Mouse (Mus musculus) layer of hippocampus, adult 18-20 months (tissue): Measurements from ENCODE around the gene Usp36. TPM values are rescaled to one million over a fixed set of nuclear protein-coding genes. Genes with fewer than 3 reads are reported as not detected.
"Not testable (repeated sequence)": the region's sequence is repeated elsewhere in the genome, so short reads cannot be mapped to it uniquely, and the experiment has no call there.

Experiments
- DNase-seq, 2 experiments: peaks; one replicate each; pipeline ENCODE4 v3.0.0; 2022; ENCODE audit warnings: low spot score in 2 of 2
- long read RNA-seq: library from polyadenylated mRNA; stranded (forward); transcript quantifications from one replicate; pipeline ENCODE4 v2.0.0, GENCODE M21; 2021
- total RNA-seq, 2 experiments: library from RNA; stranded (reverse); gene quantifications; 2 replicates each; pipeline ENCODE4 v1.2.3; 2021

Usp36 gene
- total RNA-seq: 10 to 100 TPM; 25.7 to 28.3 TPM
- long read RNA-seq, full-length matches to known transcripts: 7 of 21 reads
- long read RNA-seq, partial matches to known transcripts: 6 of 21 reads
- long read RNA-seq, other reads (novel, unspliced or antisense): 8 of 21 reads

- DNase-seq: peak; percentile 100
Measured at GRCm38 (mm10) chr11:118289999-118290889, at the start of gene Usp36. TSS of gene Usp36 (minus strand) at chr11:118290244.

- DNase-seq: peak in 1 of 2 experiments; percentile 37
Measured at GRCm38 (mm10) chr11:118337491-118338168, 47.6 kb upstream of the Usp36 start.

GRCm38 (mm10) chr11:118333431-118333830 is 43.4 kb upstream of the Usp36 start:
- DNase-seq: no peak

- DNase-seq: no peak
Measured at GRCm38 (mm10) chr11:118332376-118332775, 42.3 kb upstream of the Usp36 start.

- peak; percentile 76 to 91 for DNase-seq
Measured at GRCm38 (mm10) chr11:118330777-118331176, 40.7 kb upstream of the Usp36 start.

- no peak for DNase-seq
Measured at GRCm38 (mm10) chr11:118330361-118330760, 40.3 kb upstream of the Usp36 start.

- DNase-seq: no peak
Measured at GRCm38 (mm10) chr11:118328947-118329346, 38.9 kb upstream of the Usp36 start.

GRCm38 (mm10) chr11:118328511-118328910 is 38.5 kb upstream of the Usp36 start:
- DNase-seq: no peak

GRCm38 (mm10) chr11:118326991-118327971 is 37.2 kb upstream of the Usp36 start:
- peak; percentile 83 to 92 for DNase-seq

GRCm38 (mm10) chr11:118326491-118326890 is 36.4 kb upstream of the Usp36 start:
- DNase-seq: no peak

- DNase-seq: no peak
Measured at GRCm38 (mm10) chr11:118324541-118324940, 34.5 kb upstream of the Usp36 start.

- DNase-seq: no peak
Measured at GRCm38 (mm10) chr11:118323974-118324373, 33.9 kb upstream of the Usp36 start.

GRCm38 (mm10) chr11:118322647-118323046 is 32.6 kb upstream of the Usp36 start:
- DNase-seq: no peak

- no peak for DNase-seq
Measured at GRCm38 (mm10) chr11:118321971-118322370, 31.9 kb upstream of the Usp36 start.

GRCm38 (mm10) chr11:118321500-118321899 is 31.5 kb upstream of the Usp36 start:
- DNase-seq: peak in 1 of 2 experiments; percentile 60

- peak in 1 of 2 experiments; percentile 43 for DNase-seq
Measured at GRCm38 (mm10) chr11:118318678-118319077, 28.6 kb upstream of the Usp36 start.

- peak; percentile 38 to 75 for DNase-seq
Measured at GRCm38 (mm10) chr11:118317129-118317528, 27.1 kb upstream of the Usp36 start.

GRCm38 (mm10) chr11:118316231-118316806 is 26.3 kb upstream of the Usp36 start:
- no peak for DNase-seq

GRCm38 (mm10) chr11:118312132-118312723 is 22.2 kb upstream of the Usp36 start:
- DNase-seq: no peak

GRCm38 (mm10) chr11:118307962-118308361 is 17.9 kb upstream of the Usp36 start:
- DNase-seq: not testable (repeated sequence)
